Mouse (Mus musculus) CH12.LX (cell line): ENCODE measurements around the gene Cep135. TPM values are rescaled to one million over a fixed set of nuclear protein-coding genes. Genes with fewer than 3 reads are reported as not detected.
A peak's percentile ranks its signal among the peaks of the same experiment; 100 is the strongest.

Experiments
- DNase-seq: peaks from one replicate; pipeline ENCODE4 v3.0.0-alpha.2; 2013; ENCODE audit errors: extremely low read depth
- H3K27ac ChIP-seq: 2 replicates; pipeline ENCODE4 v1.5.1; 2012; ENCODE audit warnings: low read depth, mild to moderate bottlenecking, control low read depth, moderate library complexity; ENCODE audit not compliant: insufficient read depth
- H3K27me3 ChIP-seq: replicated peaks from 2 replicates; pipeline ENCODE3; 2012; ENCODE audit warnings: inconsistent platforms
- H3K36me3 ChIP-seq, 2 experiments: replicated peaks in 1 of 2; 2 replicates each; pipeline versions ENCODE3 to v1.6.1; 2012; ENCODE audit warnings: inconsistent platforms in 1 of 2, low read length in 1 of 2, mild to moderate bottlenecking in 1 of 2, mixed read lengths in 1 of 2, moderate library complexity in 1 of 2; ENCODE audit not compliant: control insufficient read depth in 1 of 2, insufficient read depth in 1 of 2
- H3K4me1 ChIP-seq, 2 experiments: 2 replicates each; pipeline ENCODE4 v1.6.1; 2012; ENCODE audit warnings: inconsistent platforms in 1 of 2, moderate library complexity in 1 of 2; ENCODE audit not compliant: insufficient read depth in 2 of 2, control insufficient read depth in 1 of 2
- H3K4me2 ChIP-seq: 2 replicates; pipeline ENCODE4 v1.6.1; 2012; ENCODE audit warnings: low read depth, mild to moderate bottlenecking, control low read depth; ENCODE audit not compliant: poor library complexity, insufficient read depth, severe bottlenecking
- H3K4me3 ChIP-seq, 3 experiments: fragments of 150-350 bp in 1 of 3; sonication (generic) in 1 of 3; replicated peaks in 1 of 3; 2 replicates each; pipeline versions ENCODE3 to v1.5.1; 2011 to 2012; ENCODE audit warnings: low read depth in 2 of 3, low read length in 2 of 3, mild to moderate bottlenecking in 2 of 3, moderate library complexity in 2 of 3, control low read depth in 1 of 3, improper control_type of control experiment in 1 of 3, inconsistent platforms in 1 of 3, mixed read lengths in 1 of 3; ENCODE audit not compliant: poor library complexity in 1 of 3
- H3K79me2 ChIP-seq: replicated peaks from 2 replicates; pipeline ENCODE4 v1.6.1; 2012; ENCODE audit warnings: mild to moderate bottlenecking, moderate library complexity; ENCODE audit not compliant: control insufficient read depth, poor library complexity, insufficient read depth, severe bottlenecking; ENCODE audit errors: extremely low read depth
- H3K9ac ChIP-seq: 2 replicates; pipeline ENCODE4 v1.6.1; 2012; ENCODE audit warnings: low read depth, mild to moderate bottlenecking, control low read depth, moderate library complexity; ENCODE audit not compliant: insufficient read depth
- H3K9me3 ChIP-seq: replicated peaks from 2 replicates; pipeline ENCODE3; 2012; ENCODE audit warnings: low read length, inconsistent platforms, mixed read lengths
- BHLHE40 ChIP-seq: IDR thresholded peaks from 2 replicates; pipeline ENCODE4 v1.6.1; 2011; ENCODE audit warnings: mild to moderate bottlenecking, low read depth, low read length, improper control_type of control experiment
- CHD1 ChIP-seq: IDR thresholded peaks from 2 replicates; pipeline ENCODE4 v1.6.1; 2012; ENCODE audit warnings: low read depth, low read length, improper control_type of control experiment, inconsistent platforms
- CHD2 ChIP-seq: IDR thresholded peaks from 2 replicates; pipeline ENCODE4 v1.6.1; 2011; ENCODE audit warnings: low read length, improper control_type of control experiment
- CTCF ChIP-seq, 2 experiments: IDR thresholded peaks in 1 of 2; conservative IDR thresholded peaks in 1 of 2; 2 replicates each; pipeline ENCODE4 v1.5.1; 2011 to 2012; ENCODE audit warnings: low read depth in 2 of 2, low read length in 2 of 2, improper control_type of control experiment in 1 of 2, inconsistent platforms in 1 of 2, mild to moderate bottlenecking in 1 of 2, moderate library complexity in 1 of 2
- E2F4 ChIP-seq: IDR thresholded peaks from 2 replicates; pipeline ENCODE4 v1.6.1; 2011; ENCODE audit warnings: low read depth, low read length, improper control_type of control experiment; ENCODE audit not compliant: insufficient replicate concordance
- ELF1 ChIP-seq: IDR thresholded peaks from 2 replicates; pipeline ENCODE4 v1.6.1; 2014; ENCODE audit warnings: low read depth, mild to moderate bottlenecking, inconsistent platforms, low read length, improper control_type of control experiment
- EP300 ChIP-seq: IDR thresholded peaks from 2 replicates; pipeline ENCODE4 v1.6.1; 2011; ENCODE audit warnings: low read length, improper control_type of control experiment
- ETS1 ChIP-seq: conservative IDR thresholded peaks from 2 replicates; pipeline ENCODE4 v1.6.1; 2012; ENCODE audit warnings: low read depth, mild to moderate bottlenecking, inconsistent platforms, low read length, improper control_type of control experiment, moderate library complexity
- GABPA ChIP-seq: IDR thresholded peaks from 2 replicates; pipeline ENCODE4 v1.6.1; 2012; ENCODE audit warnings: low read depth, low read length, improper control_type of control experiment, inconsistent platforms; ENCODE audit not compliant: insufficient replicate concordance
- IRF4 ChIP-seq: IDR thresholded peaks from 2 replicates; pipeline ENCODE4 v1.6.1; 2014; ENCODE audit warnings: low read depth, mild to moderate bottlenecking, inconsistent platforms, low read length, improper control_type of control experiment
- JUN ChIP-seq: IDR thresholded peaks from 2 replicates; pipeline ENCODE4 v1.6.1; 2011; ENCODE audit warnings: low read depth, mild to moderate bottlenecking, low read length, improper control_type of control experiment, moderate library complexity; ENCODE audit not compliant: insufficient read depth
- JUND ChIP-seq: conservative IDR thresholded peaks from 2 replicates; pipeline ENCODE4 v1.6.1; 2011; ENCODE audit warnings: low read depth, low read length, improper control_type of control experiment
- KAT2A ChIP-seq: IDR thresholded peaks from 2 replicates; pipeline ENCODE4 v1.6.1; 2012; ENCODE audit warnings: low read length, improper control_type of control experiment, inconsistent platforms; ENCODE audit not compliant: insufficient replicate concordance
- MAFK ChIP-seq: IDR thresholded peaks from 2 replicates; pipeline ENCODE4 v1.6.1; 2011; ENCODE audit warnings: low read length, improper control_type of control experiment; ENCODE audit not compliant: insufficient replicate concordance
- MAX ChIP-seq: IDR thresholded peaks from 2 replicates; pipeline ENCODE4 v1.6.1; 2011; ENCODE audit warnings: low read length, improper control_type of control experiment
- MAZ ChIP-seq: IDR thresholded peaks from 2 replicates; pipeline ENCODE4 v1.6.1; 2012; ENCODE audit warnings: low read depth, mild to moderate bottlenecking, inconsistent platforms, low read length, improper control_type of control experiment, moderate library complexity
- MEF2A ChIP-seq: IDR thresholded peaks from 2 replicates; pipeline ENCODE4 v1.6.1; 2014; ENCODE audit warnings: low read depth, mild to moderate bottlenecking, inconsistent platforms, low read length, improper control_type of control experiment, borderline replicate concordance
- MXI1 ChIP-seq: IDR thresholded peaks from 2 replicates; pipeline ENCODE4 v1.6.1; 2011; ENCODE audit warnings: mild to moderate bottlenecking, low read depth, low read length, improper control_type of control experiment
- MYC ChIP-seq: IDR thresholded peaks from 2 replicates; pipeline ENCODE4 v1.6.1; 2011; ENCODE audit warnings: low read depth, mild to moderate bottlenecking, improper control_type of control experiment, low read length
- NELFE ChIP-seq: IDR thresholded peaks from 2 replicates; pipeline ENCODE4 v1.6.1; 2011; ENCODE audit warnings: low read depth, low read length, improper control_type of control experiment
- NRF1 ChIP-seq: IDR thresholded peaks from 2 replicates; pipeline ENCODE4 v1.6.1; 2014; ENCODE audit warnings: low read depth, mild to moderate bottlenecking, inconsistent platforms, low read length, improper control_type of control experiment, moderate library complexity
- PAX5 ChIP-seq: IDR thresholded peaks from 2 replicates; pipeline ENCODE4 v1.6.1; 2012; ENCODE audit warnings: low read length, inconsistent platforms, mixed read lengths
- POLR2A ChIP-seq: IDR thresholded peaks from 2 replicates; pipeline ENCODE4 v1.6.1; 2011; ENCODE audit warnings: low read depth, mild to moderate bottlenecking, improper control_type of control experiment, low read length
- POLR2AphosphoS2 ChIP-seq: IDR thresholded peaks from 2 replicates; pipeline ENCODE4 v1.6.1; 2011; ENCODE audit warnings: low read depth, low read length, improper control_type of control experiment
- RAD21 ChIP-seq: IDR thresholded peaks from 2 replicates; pipeline ENCODE4 v1.6.1; 2011; ENCODE audit warnings: low read depth, mild to moderate bottlenecking, low read length, improper control_type of control experiment, moderate library complexity
- RCOR1 ChIP-seq: conservative IDR thresholded peaks from 2 replicates; pipeline ENCODE4 v1.6.1; 2012; ENCODE audit warnings: low read depth, mild to moderate bottlenecking, inconsistent platforms, low read length, improper control_type of control experiment
- SIN3A ChIP-seq: IDR thresholded peaks from 2 replicates; pipeline ENCODE4 v1.6.1; 2012; ENCODE audit warnings: low read length, improper control_type of control experiment, inconsistent platforms
- SMC3 ChIP-seq: IDR thresholded peaks from 2 replicates; pipeline ENCODE4 v1.6.1; 2011; ENCODE audit warnings: low read depth, low read length, improper control_type of control experiment
- TBP ChIP-seq: conservative IDR thresholded peaks from 2 replicates; pipeline ENCODE4 v1.6.1; 2011; ENCODE audit warnings: low read depth, low read length, improper control_type of control experiment
- TCF12 ChIP-seq: IDR thresholded peaks from 2 replicates; pipeline ENCODE4 v1.6.1; 2014; ENCODE audit warnings: low read depth, mild to moderate bottlenecking, inconsistent platforms, low read length, improper control_type of control experiment
- UBTF ChIP-seq: IDR thresholded peaks from 2 replicates; pipeline ENCODE4 v1.6.1; 2012; ENCODE audit warnings: low read depth, mild to moderate bottlenecking, inconsistent platforms, low read length, improper control_type of control experiment, moderate library complexity
- USF1 ChIP-seq: IDR thresholded peaks from 2 replicates; pipeline ENCODE4 v1.6.1; 2014; ENCODE audit warnings: low read depth, mild to moderate bottlenecking, inconsistent platforms, low read length, improper control_type of control experiment
- USF2 ChIP-seq: conservative IDR thresholded peaks from 2 replicates; pipeline ENCODE4 v1.6.1; 2011; ENCODE audit warnings: low read depth, low read length, improper control_type of control experiment
- ZC3H11A ChIP-seq: IDR thresholded peaks from 2 replicates; pipeline ENCODE4 v1.6.1; 2012; ENCODE audit warnings: low read depth, mild to moderate bottlenecking, inconsistent platforms, low read length, improper control_type of control experiment
- ZKSCAN1 ChIP-seq: IDR thresholded peaks from 2 replicates; pipeline ENCODE4 v1.6.1; 2012; ENCODE audit warnings: low read depth, inconsistent platforms, low read length, improper control_type of control experiment, borderline replicate concordance
- ZMIZ1 ChIP-seq: IDR thresholded peaks from 2 replicates; pipeline ENCODE4 v1.6.1; 2012; ENCODE audit warnings: low read depth, mild to moderate bottlenecking, inconsistent platforms, low read length, improper control_type of control experiment
- ZNF384 ChIP-seq: IDR thresholded peaks from 2 replicates; pipeline ENCODE4 v1.6.1; 2012; ENCODE audit warnings: low read depth, low read length, improper control_type of control experiment, inconsistent platforms
- dilution Hi-C: fragments of 300-500 bp; cut with MboI; formaldehyde crosslinking; loops from 2 replicates; pipeline ENCODE4 v1.14.3; 2020; ENCODE audit warnings: low sequenced_read_pairs; ENCODE audit not compliant: extremely low pct_unique_long_range_greater_than_20kb, extremely low pct_ligation_motif_present
- in situ Hi-C: fragments of 300-500 bp; cut with MboI; formaldehyde crosslinking; loops from 3 replicates; pipeline ENCODE4 v1.14.3; 2019; ENCODE audit warnings: low sequenced_read_pairs, low pct_ligation_motif_present, low pct_unique_long_range_greater_than_20kb, mixed read lengths
- polyA plus RNA-seq: library from polyadenylated mRNA; unstranded; fragments of >175 nt; gene quantifications from 2 replicates; pipeline ENCODE4 v1.2.1, GENCODE M21; 2012; ENCODE audit warnings: low read depth; ENCODE audit not compliant: insufficient read length
- total RNA-seq, 2 experiments: library from RNA; depleted of rRNA; stranded (reverse); fragments of 300-350 nt in 1 of 2; fragments of >200 nt in 1 of 2; gene quantifications; 2 replicates each; pipeline ENCODE4 v1.2.3; 2012 to 2014

The Cep135 gene
- total RNA-seq (2012; rRNA removed) (8.0 and 10.3 TPM in 2 replicates), total RNA-seq (2014; rRNA removed) (11.9 and 12.1 TPM in 2 replicates), polyA plus RNA-seq (11.7 and 12.0 TPM in 2 replicates)

- dilution Hi-C loops: no loop called here
- Histone ChIP-seq H3K27ac (peak within 1 kb of the TSS; percentile 87), H3K36me3 (peaks cover 13 to 25% of the 10 kb centered on the region in 2 experiments), H3K4me3 (peak within 1 kb of the TSS; percentile 78 to 95 (median 92)), H3K4me2 (peak within 1 kb of the TSS; percentile 99), H3K4me1 (peaks cover 0 to 17% of the 10 kb centered on the region in 2 experiments; a peak in 2 of 4 replicates), H3K79me2 (no peaks in the 10 kb centered on the region; the same call in 1 of the 2 replicates), H3K27me3 (no peaks in the 10 kb centered on the region), H3K9me3 (peaks cover 5% of the 10 kb centered on the region), H3K9ac (peak within 1 kb of the TSS; percentile 90)
- DNase-seq: peak; percentile 61
- in situ Hi-C loops: loop anchor here (25.0 kb wide), 1 partner anchor 249 kb away; no protein-coding TSS in a partner anchor
- TF ChIP-seq MXI1 (peak; percentile 77), EP300 (no peak), USF1 (no peak), RCOR1 (no peak), MAX (peak; percentile 9; the same call in 1 of the 2 replicates), JUN (no peak), MYC (0 out of 2 replicates have a peak, but pooled peaks have one; percentile 24), E2F4 (no peak), USF2 (no peak), POLR2A (peak; percentile 61), ZNF384 (no peak; the same call in 1 of the 2 replicates), KAT2A (peak; percentile 79; the same call in 1 of the 2 replicates), CHD2 (peak; percentile 56), MAFK (no peak), IRF4 (peak; percentile 35; the same call in 1 of the 2 replicates), ETS1 (no peak; the same call in 1 of the 2 replicates), MEF2A (no peak; the same call in 1 of the 2 replicates), POLR2AphosphoS2 (no peak), CTCF (conservative IDR thresholded peaks at IDR 0.05 in 1 of 2, IDR thresholded peaks at IDR 0.05 in 1 of 2; ENCODE audit: low read depth in 2 of 2, low read length in 2 of 2) (peak; percentile 36 to 84; a peak in 3 of 4 replicates), SIN3A (peak; percentile 61; the same call in 1 of the 2 replicates), UBTF (peak; percentile 94), CHD1 (no peak), ZMIZ1 (0 out of 2 replicates have a peak, but pooled peaks have one; percentile 28), ZKSCAN1 (no peak), PAX5 (no peak), ELF1 (peak; percentile 68), TCF12 (peak; percentile 59), RAD21 (peak; percentile 64), MAZ (no peak), NELFE (no peak), NRF1 (peak; percentile 63; the same call in 1 of the 2 replicates), GABPA (no peak; the same call in 1 of the 2 replicates), SMC3 (peak; percentile 68), ZC3H11A (no peak), TBP (0 out of 2 replicates have a peak, but pooled peaks have one; percentile 22), JUND (no peak), BHLHE40 (peak; percentile 17; the same call in 1 of the 2 replicates)
Measured at GRCm38 (mm10) chr5:76588551-76589283, at the start of gene Cep135. Gene Cep135 (plus strand): TSS chr5:76588698.
